Mouse (Mus musculus): ENCODE measurements around the gene Rcn2. TPM values are rescaled to one million over a fixed set of nuclear protein-coding genes. Genes with fewer than 3 reads are reported as not detected.
"Not testable (repeated sequence)": the region's sequence is repeated elsewhere in the genome, so short reads cannot be mapped to it uniquely, and the experiment has no call there.

Gene Rcn2
- total RNA-seq (2017) = 24.9 and 27.7 TPM in 2 replicates

- peak; percentile 100 for ATAC-seq (ENCODE audit: extremely low read depth, insufficient number of reproducible peaks, low FRiP score, poor library complexity, severe bottlenecking)
Measured at GRCm38 (mm10) chr9:56041372-56042180, at the start of gene Rcn2. Gene Rcn2, plus strand, starts transcription at chr9:56041845.

- not testable (repeated sequence) for ATAC-seq (ENCODE audit: extremely low read depth, insufficient number of reproducible peaks, low FRiP score, poor library complexity, severe bottlenecking)
Measured at GRCm38 (mm10) chr9:56004679-56005078, 37.0 kb upstream of the Rcn2 start.

- no peak for ATAC-seq (ENCODE audit: extremely low read depth, insufficient number of reproducible peaks, low FRiP score, poor library complexity, severe bottlenecking)
Measured at GRCm38 (mm10) chr9:56010450-56010849, 31.2 kb upstream of the Rcn2 start, which contains the start of gene 4930563M21Rik. Gene 4930563M21Rik, minus strand, starts transcription at chr9:56010550.

- ATAC-seq (ENCODE audit: extremely low read depth, insufficient number of reproducible peaks, low FRiP score, poor library complexity, severe bottlenecking) = no peak
Measured at GRCm38 (mm10) chr9:56024772-56025171, 16.9 kb upstream of the Rcn2 start.

- no peak for ATAC-seq (ENCODE audit: extremely low read depth, insufficient number of reproducible peaks, low FRiP score, poor library complexity, severe bottlenecking)
Measured at GRCm38 (mm10) chr9:56027292-56027691, 14.4 kb upstream of the Rcn2 start.

- ATAC-seq (ENCODE audit: extremely low read depth, insufficient number of reproducible peaks, low FRiP score, poor library complexity, severe bottlenecking) = no peak
Measured at GRCm38 (mm10) chr9:56032219-56032618, 9.4 kb upstream of the Rcn2 start.

- no peak for ATAC-seq (ENCODE audit: extremely low read depth, insufficient number of reproducible peaks, low FRiP score, poor library complexity, severe bottlenecking)
Measured at GRCm38 (mm10) chr9:56042181-56042621, 556 bp downstream of the Rcn2 start.

GRCm38 (mm10) chr9:56053796-56054195, 12.2 kb downstream of the Rcn2 start:
- ATAC-seq (ENCODE audit: extremely low read depth, insufficient number of reproducible peaks, low FRiP score, poor library complexity, severe bottlenecking) = no peak

GRCm38 (mm10) chr9:56056147-56056546, 14.5 kb downstream of the Rcn2 start:
- ATAC-seq (ENCODE audit: extremely low read depth, insufficient number of reproducible peaks, low FRiP score, poor library complexity, severe bottlenecking) = no peak

- no peak for ATAC-seq (ENCODE audit: extremely low read depth, insufficient number of reproducible peaks, low FRiP score, poor library complexity, severe bottlenecking)
Measured at GRCm38 (mm10) chr9:56062336-56062735, 20.7 kb downstream of the Rcn2 start.

GRCm38 (mm10) chr9:56065011-56065410, 23.4 kb downstream of the Rcn2 start:
- ATAC-seq (ENCODE audit: extremely low read depth, insufficient number of reproducible peaks, low FRiP score, poor library complexity, severe bottlenecking) = no peak

- ATAC-seq (ENCODE audit: extremely low read depth, insufficient number of reproducible peaks, low FRiP score, poor library complexity, severe bottlenecking) = no peak
Measured at GRCm38 (mm10) chr9:56067964-56068363, 26.3 kb downstream of the Rcn2 start.

GRCm38 (mm10) chr9:56068630-56069029, 27.0 kb downstream of the Rcn2 start:
- ATAC-seq (ENCODE audit: extremely low read depth, insufficient number of reproducible peaks, low FRiP score, poor library complexity, severe bottlenecking) = no peak

GRCm38 (mm10) chr9:56072861-56073260, 31.2 kb downstream of the Rcn2 start:
- no peak for ATAC-seq (ENCODE audit: extremely low read depth, insufficient number of reproducible peaks, low FRiP score, poor library complexity, severe bottlenecking)

GRCm38 (mm10) chr9:56074863-56075262, 33.2 kb downstream of the Rcn2 start:
- ATAC-seq (ENCODE audit: extremely low read depth, insufficient number of reproducible peaks, low FRiP score, poor library complexity, severe bottlenecking) = no peak

- peak; percentile 87 for ATAC-seq (ENCODE audit: extremely low read depth, insufficient number of reproducible peaks, low FRiP score, poor library complexity, severe bottlenecking)
Measured at GRCm38 (mm10) chr9:56075264-56075663, 33.6 kb downstream of the Rcn2 start.

GRCm38 (mm10) chr9:56075901-56076620, 34.4 kb downstream of the Rcn2 start:
- peak; percentile 77 for ATAC-seq (ENCODE audit: extremely low read depth, insufficient number of reproducible peaks, low FRiP score, poor library complexity, severe bottlenecking)

- no peak for ATAC-seq (ENCODE audit: extremely low read depth, insufficient number of reproducible peaks, low FRiP score, poor library complexity, severe bottlenecking)
Measured at GRCm38 (mm10) chr9:56079587-56079986, 37.9 kb downstream of the Rcn2 start.

- ATAC-seq (ENCODE audit: extremely low read depth, insufficient number of reproducible peaks, low FRiP score, poor library complexity, severe bottlenecking) = no peak
Measured at GRCm38 (mm10) chr9:56086524-56086923, 44.9 kb downstream of the Rcn2 start.
